Comparison of ENCODE assay signal across 8 mouse cellular contexts in the genomic region with DNA sequence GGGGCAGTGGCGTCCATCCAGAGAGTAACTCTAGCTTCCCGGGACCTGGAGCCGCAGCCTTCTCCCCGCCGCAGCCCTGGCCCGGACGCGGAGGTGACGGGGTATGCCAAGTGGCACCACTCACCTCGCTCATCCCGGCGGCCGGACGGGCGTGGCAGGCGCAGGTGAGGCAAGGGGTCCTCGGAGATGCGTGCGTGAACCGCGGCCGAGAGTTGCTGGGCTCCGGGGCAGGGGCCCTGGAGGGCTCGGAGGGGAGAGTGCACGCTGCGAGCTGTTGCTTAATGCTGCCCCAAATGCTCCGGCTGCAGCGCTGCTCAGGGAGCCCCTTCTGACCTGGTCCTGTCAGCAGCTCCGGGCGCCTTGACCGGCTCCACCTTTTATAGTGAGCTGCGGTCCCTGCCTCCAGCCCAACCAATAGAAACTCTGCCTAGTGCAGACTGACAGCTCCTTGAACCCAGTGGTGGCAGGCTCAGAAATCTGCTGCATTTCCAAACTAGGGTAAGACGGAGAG. TPM values are rescaled to one million over a fixed set of nuclear protein-coding genes. Genes with fewer than 3 reads are reported as not detected.
DNase-seq lines count a peak whose midpoint lies in the region; ATAC-seq lines count a peak whose summit lies in the region.

A gene (minus strand): TSS at position 382 of the 511 bp plus-strand sequence.

- no peak within 1 kb of the TSS for H3K27ac ChIP-seq in hindbrain, embryonic 15.5 days (replicated peaks)

- H3K9me3 ChIP-seq in hindbrain, embryonic 15.5 days, result no peaks in the 10 kb centered on the region

- H3K9ac ChIP-seq in hindbrain, embryonic 15.5 days, result peak within 1 kb of the TSS; percentile 55

- WGBS in hindbrain, embryonic 15.5 days, result under 1% methylated on average over 33 of the region's 33 CpGs

- ATAC-seq in hindbrain, embryonic 15.5 days (ENCODE audit: low FRiP score, low read depth), result peak; percentile 82

- peak; percentile 76 to 89 for DNase-seq in adrenal gland, adult (ENCODE audit: inconsistent age in 2 of 2, low spot score in 1 of 2)
- DNase-seq in cerebellum, postnatal 14 days, result peak; percentile 66 to 68
- DNase-seq in gastrocnemius, adult 8-10 months (ENCODE audit: low spot score in 2 of 2), result peak; percentile 50 to 54
- DNase-seq in left cerebral cortex, adult 18-20 months (ENCODE audit: low spot score in 2 of 2), result peak; percentile 55 to 57
- DNase-seq in lung, postnatal 14 days, result peak; percentile 57
- peak; percentile 17 for DNase-seq in retina, postnatal 7 days (ENCODE audit: low read depth, low spot score)
- no peak for DNase-seq in c-Kit-positive CD71-positive TER-119-positive erythroid progenitor cells, embryonic 14.5 days (ENCODE audit: low spot score)

- peak within 1 kb of the TSS; percentile 97 for H3K4me2 ChIP-seq in hindbrain, embryonic 15.5 days

- H3K27me3 ChIP-seq in hindbrain, embryonic 15.5 days, result peaks cover 37% of the 10 kb centered on the region

- peak within 1 kb of the TSS; percentile 61 for H3K4me3 ChIP-seq in hindbrain, embryonic 15.5 days

- H3K4me1 ChIP-seq in hindbrain, embryonic 15.5 days (replicated peaks), result peaks cover 35% of the 10 kb centered on the region

- H3K36me3 ChIP-seq in hindbrain, embryonic 15.5 days, result no peaks in the 10 kb centered on the region

RNA-seq across cellular contexts. Expression of the gene that starts here (rescaled TPM):
- total RNA-seq in gastrocnemius, adult 8-10 months (2022), result 10 to 100 TPM; 40.2 to 94.7 (median 71.0) TPM
- polyA plus RNA-seq in hindbrain, embryonic 15.5 days (2015; fragmentation: Nextera tagmentation; extraction: Ambion mirVana), result 32.4 and 48.4 TPM in 2 replicates
- 100 to 1,000 TPM; 114 to 132 TPM for total RNA-seq in left cerebral cortex, adult 18-20 months (2021)
